In genomic region chr13:42303180-42303929, GRCm38 (mm10) we compare ENCODE assay signal across 8 mouse cellular contexts. TPM values are rescaled to one million over a fixed set of nuclear protein-coding genes. Genes with fewer than 3 reads are reported as not detected.
DNase-seq lines count a peak whose midpoint lies in the region; ATAC-seq lines count a peak whose summit lies in the region.
"Had no signal": no experiment of that assay in that cellular context is flagged by ENCODE, and none has a peak within 500 bp of the region (broad histone marks: within the 10 kb centered on the region; RNA-seq: fewer than 3 reads in every experiment).

No protein-coding gene starts in this region.

- no peaks in the 10 kb centered on the region for H3K27me3 ChIP-seq in heart, embryonic 15.5 days
- H3K27me3 ChIP-seq in stomach, embryonic 14.5 days (ENCODE audit: control insufficient read depth, insufficient read depth, low read length) = 0 out of 2 replicates have a peak, but pooled peaks cover 10% of the 10 kb centered on the region

- ATAC-seq in heart, embryonic 15.5 days (replicated peaks; ENCODE audit: insufficient number of reproducible peaks, insufficient read depth, low FRiP score, low read depth) = no peak; the same call in 1 of the 2 replicates
- ATAC-seq in stomach, embryonic 14.5 days (ENCODE audit: insufficient number of reproducible peaks, insufficient read depth, low FRiP score, low read depth) = no peak
- ATAC-seq in CD4-positive, CD25-positive, alpha-beta regulatory T cell, adult 4 months = no peak

- H3K27ac ChIP-seq in heart, embryonic 15.5 days = peak overlapping the region; percentile 26; the same call in 1 of the 2 replicates
- no peak overlapping the region; the same call in 1 of the 2 replicates for H3K27ac ChIP-seq in stomach, embryonic 14.5 days (ENCODE audit: low read length)

- peak overlapping the region; percentile 58 for H3K4me3 ChIP-seq in heart, embryonic 15.5 days
- H3K4me3 ChIP-seq in stomach, embryonic 14.5 days (ENCODE audit: low read depth, low read length) = 0 out of 2 replicates have a peak overlapping the region, but pooled peaks have one; percentile 39
- H3K4me3 ChIP-seq: megakaryocyte, embryonic 14.5 days had no signal

- 34% methylated on average over 11 of the region's 11 CpGs for WGBS in heart, embryonic 15.5 days
- 36% methylated on average over 11 of the region's 11 CpGs for WGBS in stomach, embryonic 14.5 days

- peak overlapping the region; percentile 60; the same call in 1 of the 2 replicates for H3K9ac ChIP-seq in heart, embryonic 15.5 days
- no peak overlapping the region for H3K9ac ChIP-seq in stomach, embryonic 14.5 days (replicated peaks; ENCODE audit: low read depth, low read length)

- peak; percentile 41 for DNase-seq in 3134 (ENCODE audit: extremely low read depth, insufficient read length, low spot score)
- DNase-seq in 3T3-L1 (ENCODE audit: low read depth, low spot score) = peak; percentile 52
- peak; percentile 48 to 51 for DNase-seq in kidney, postnatal 25 days
- DNase-seq in liver = no peak

- H3K4me2 ChIP-seq in heart, embryonic 15.5 days = peak overlapping the region; percentile 72
- peak overlapping the region; percentile 20 for H3K4me2 ChIP-seq in stomach, embryonic 14.5 days (replicated peaks; ENCODE audit: low read depth, low read length)

- peaks cover 17% of the 10 kb centered on the region; the same call in 1 of the 2 replicates for H3K36me3 ChIP-seq in heart, embryonic 15.5 days
- H3K36me3 ChIP-seq in stomach, embryonic 14.5 days (ENCODE audit: control insufficient read depth, insufficient read depth, low read length) = no peaks in the 10 kb centered on the region

- peaks cover 45% of the 10 kb centered on the region for H3K4me1 ChIP-seq in heart, embryonic 15.5 days (replicated peaks)
- H3K4me1 ChIP-seq in stomach, embryonic 14.5 days (ENCODE audit: control insufficient read depth, insufficient read depth, low read length) = no peaks in the 10 kb centered on the region

- no peaks in the 10 kb centered on the region for H3K9me3 ChIP-seq in heart, embryonic 15.5 days (replicated peaks)
- H3K9me3 ChIP-seq in stomach, embryonic 14.5 days (ENCODE audit: control insufficient read depth, low read depth, low read length) = no peaks in the 10 kb centered on the region
- H3K9me3 ChIP-seq: megakaryocyte, embryonic 14.5 days had no signal

RNA-seq across cellular contexts. Expression of gene Edn1, which starts 2.1 kb away (rescaled TPM):
- 8.0 and 8.2 TPM in 2 replicates for polyA plus RNA-seq in heart, embryonic 15.5 days (2015; fragmentation: Nextera tagmentation; extraction: Ambion mirVana)
- polyA plus RNA-seq in stomach, embryonic 14.5 days (2014; fragmentation: Nextera tagmentation; extraction: Ambion mirVana) = 3.6 and 5.3 TPM in 2 replicates
- not detected for polyA plus RNA-seq in CD4-positive, CD25-positive, alpha-beta regulatory T cell, adult 4 months (2017; shearing (Covaris generic))
